Mouse (Mus musculus) T-helper 2 cell (primary cell): ENCODE data around the gene Cbx4.

Source experiments
- in situ Hi-C: fragments of 300-600 bp; cut with MboI, MseI; formaldehyde crosslinking; loops from one replicate; pipeline ENCODE4 v1.15.1; 2025; ENCODE audit warnings: high pct_unique_total_duplicates

Gene Cbx4

DNA sequence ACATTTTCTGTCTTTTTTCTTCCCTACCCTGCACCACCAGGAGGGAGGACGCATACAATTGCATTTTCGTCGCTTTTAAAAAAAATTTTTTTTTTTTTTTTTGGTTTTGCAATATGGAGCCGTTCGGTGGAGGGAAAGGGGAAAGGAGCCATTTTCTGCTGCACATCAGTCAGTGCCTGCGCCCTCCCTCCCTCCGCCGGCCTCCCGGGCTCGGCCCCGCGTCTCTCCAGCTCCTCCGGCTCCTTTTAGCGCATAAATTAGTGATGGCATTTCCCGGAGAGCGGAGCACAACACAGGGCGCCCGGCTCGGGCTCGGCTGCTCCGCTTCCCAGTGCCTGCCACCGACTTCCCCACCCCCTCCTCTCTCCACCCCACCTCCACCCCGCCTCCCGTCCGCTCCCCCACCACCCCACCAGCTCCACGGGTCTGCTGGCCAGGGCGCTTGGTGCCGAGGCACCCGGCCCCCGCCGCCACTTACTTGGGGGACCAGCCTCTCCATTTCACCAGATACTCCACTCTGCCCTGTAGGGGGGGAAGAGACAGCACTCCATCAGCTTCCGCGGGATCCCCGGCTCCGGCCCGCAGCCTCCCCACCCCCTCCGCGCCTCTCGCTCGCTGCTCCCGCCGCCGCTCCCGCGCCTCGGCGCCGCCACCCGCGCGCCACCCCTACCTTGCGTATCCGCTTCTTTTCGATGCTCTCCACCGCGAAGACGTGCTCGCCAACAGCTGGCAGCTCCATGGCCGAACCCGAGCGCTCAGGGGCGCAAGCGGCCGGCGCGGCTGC is 550 bp downstream of the Cbx4 start:
- in situ Hi-C loops, result loop anchor here (5.0 kb wide), 1 partner anchor 33 kb away; no protein-coding TSS in a partner anchor

DNA sequence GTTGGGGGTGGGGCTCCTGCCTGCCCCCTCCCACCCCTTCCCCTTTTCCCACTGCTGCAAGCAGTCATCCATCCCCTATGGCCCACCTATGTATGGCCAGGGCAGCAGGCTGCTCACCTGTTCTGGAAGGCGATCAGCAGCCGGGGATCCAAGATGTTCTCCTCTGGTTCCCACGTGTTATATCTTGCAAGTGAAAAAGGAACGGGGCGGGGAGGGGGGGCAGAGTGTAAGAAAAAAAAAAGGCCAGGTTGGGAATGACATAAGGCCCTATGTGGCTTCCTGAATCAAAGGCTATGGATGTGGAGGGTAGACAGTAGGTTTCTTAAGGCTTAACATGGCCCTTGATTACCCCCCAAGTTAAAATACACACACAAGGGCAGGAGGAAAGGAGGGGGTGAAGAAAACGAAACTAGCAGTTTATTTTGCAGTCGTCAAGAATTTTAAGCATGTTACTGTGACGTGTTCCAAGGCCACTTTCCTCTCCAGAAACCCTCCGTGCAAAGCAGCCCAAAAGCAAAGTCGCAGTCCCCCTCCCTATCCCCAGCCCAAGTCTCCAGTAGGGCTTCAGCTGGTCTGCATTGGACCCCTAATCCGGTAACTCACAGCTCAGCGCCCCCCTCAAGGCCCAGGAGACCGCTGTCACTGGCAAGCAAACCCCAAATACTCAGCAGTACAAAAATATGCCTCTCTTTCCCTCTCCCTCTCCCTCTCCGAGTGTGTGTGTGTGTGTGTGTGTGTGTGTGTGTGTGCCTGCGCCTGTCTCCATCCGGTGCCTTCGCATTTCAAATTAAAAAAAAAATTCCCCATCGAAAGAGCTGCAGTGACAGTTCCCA is 1.4 kb downstream of the Cbx4 start:
- in situ Hi-C loops, result loop anchor here (5.0 kb wide), 1 partner anchor 32 kb away; no protein-coding TSS in a partner anchor

DNA sequence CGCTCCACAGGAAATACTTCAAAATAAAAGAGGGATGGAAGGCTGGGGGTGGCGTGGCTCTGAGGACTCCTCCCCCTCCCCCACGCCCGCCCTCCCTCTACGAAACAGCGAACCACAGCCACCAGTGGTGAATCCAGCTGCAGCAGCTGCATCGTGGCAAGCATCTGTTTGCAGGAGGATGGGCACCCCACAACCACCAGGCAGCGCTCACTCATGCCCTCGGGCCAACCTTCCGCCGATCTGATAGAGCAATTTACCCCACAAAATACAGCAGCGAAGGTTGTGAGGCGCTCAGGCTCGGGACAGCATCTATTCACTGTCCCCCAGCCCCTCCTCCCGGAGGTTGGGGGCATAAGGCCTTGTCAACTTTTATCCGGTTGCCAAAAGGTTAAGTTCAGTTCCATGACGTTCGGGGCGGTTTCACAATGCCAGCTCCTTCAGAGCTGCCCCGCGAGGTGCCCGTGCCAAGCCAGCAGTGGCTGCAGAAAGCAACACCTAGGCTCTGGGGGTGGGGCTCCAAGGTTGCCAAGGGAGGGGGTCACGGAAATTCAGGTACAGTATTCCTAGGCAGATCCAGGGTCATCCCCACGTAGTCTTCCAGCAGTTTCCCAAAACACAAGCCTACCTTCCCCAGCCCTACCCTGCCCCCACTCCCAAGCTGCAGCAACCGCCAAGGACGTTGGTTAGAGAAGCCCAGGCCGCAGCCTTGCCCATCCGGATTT is 2.1 kb downstream of the Cbx4 start:
- in situ Hi-C loops, result no loop called here

DNA sequence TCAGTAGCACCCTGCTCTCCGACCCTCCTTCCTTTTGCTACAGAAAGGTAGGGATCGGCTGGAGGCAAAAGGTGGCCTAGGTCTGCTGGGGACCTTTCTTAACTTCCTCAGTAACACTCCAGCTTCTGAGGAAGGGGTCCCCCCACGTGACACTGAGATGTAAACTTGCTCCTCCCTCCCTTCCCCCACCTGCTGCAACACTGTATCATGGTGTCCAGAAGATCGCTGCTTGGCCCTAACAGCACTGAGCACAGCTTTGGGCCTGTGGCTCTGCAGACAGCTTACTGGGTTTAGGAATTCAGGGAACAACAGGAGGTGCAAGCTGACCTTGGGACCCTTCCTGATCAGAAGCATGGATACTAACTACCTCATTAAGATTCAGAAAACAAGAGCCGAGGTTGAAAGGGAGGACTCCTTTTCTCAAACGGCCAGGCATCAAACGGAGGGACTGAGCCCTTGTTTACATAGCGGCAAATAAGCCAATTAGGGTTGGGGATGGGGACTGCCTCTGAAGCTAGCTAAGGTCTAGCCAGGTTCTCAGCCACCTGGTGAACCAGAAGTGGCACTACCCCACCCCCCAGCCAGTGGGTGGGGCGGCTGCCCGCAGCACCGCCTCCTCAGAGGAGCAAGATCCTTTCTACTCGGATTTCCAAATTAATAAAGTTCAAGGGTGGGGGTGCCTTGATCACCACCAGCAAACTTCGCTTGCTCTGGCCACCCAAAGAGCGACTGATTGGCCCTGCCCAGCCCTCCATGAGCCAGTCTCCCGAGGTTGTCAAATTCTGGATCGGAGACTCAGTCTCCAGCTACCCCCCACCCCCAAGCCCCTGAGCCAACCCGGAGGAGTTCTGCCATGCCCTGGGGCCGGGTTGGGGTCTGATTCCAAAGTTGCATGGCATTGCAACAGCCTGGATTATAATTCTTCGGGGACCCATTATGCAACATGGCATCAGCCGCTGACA is 3.1 kb downstream of the Cbx4 start:
- in situ Hi-C loops, result no loop called here

DNA sequence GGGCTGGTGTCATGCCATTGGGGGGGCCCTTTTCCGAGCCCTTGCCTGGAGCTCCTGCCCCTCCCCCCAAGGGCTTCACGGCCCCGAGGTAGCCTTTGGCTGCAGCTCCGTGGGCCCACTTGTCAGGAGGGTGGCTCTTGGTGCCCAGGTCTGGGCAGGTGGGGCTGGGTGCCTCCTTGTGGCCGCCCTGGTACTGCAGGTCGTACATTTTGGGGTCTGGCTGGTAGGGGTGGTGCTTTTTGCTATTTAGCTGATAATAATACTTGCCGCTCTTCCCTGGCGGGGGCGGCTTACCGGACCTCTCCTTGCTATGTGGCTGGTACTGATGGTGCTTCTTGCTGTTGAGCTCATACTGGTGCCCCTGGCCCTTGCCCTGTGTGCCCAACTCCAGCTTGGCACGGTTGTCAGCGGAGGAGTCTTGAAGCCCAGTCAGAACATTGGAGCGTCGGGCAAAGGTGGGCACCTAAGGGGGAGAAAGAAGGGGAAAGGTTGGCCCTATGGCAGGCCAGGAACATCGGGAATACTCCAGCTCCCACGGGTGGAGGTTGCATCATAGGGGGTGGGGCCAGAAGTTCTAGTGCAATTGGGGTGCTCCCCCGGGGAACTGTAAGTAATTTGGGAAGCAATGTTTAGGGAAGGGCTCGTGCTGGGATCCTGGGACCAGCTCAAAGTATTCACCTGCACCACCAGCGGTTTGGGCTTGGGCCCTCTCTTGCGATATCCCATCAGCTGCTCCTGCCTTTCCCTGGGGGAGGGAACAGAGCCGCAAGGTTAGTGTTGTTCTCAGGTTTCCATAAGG is 4.0 kb downstream of the Cbx4 start:
- in situ Hi-C loops, result no loop called here

DNA sequence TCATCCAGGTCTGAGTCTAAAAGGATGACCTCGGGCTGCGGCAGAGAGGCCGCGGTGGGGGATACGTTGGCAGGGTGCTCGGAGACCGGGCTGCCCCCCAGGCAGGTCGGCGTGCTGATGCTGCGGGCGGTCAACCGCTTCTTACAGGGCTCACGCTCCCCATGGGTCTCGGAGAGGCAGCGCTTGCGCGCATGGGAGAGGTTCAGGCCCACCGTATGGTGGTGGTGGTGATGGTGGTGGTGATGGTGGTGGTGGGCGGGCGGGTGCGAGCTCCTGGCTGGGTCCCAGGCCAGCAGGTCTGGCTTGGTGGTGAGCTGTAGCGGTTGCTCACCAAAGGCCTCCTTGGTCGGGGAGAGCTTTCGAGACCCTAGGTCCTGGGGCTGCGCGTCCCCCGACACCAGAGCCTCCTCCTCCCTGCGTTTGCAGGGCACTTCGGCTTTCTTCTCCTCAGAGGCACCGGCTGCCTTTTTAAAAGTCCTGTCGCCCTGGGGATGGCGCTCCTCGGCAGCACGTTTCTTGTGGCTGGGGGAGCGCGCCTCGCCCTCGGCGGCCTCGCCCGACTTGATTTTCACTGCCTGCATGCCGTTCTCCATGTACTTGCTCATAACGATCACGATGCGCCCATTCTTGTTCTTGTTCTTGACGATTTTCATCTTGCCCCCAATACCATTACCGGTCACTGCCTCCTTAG is 4.7 kb downstream of the Cbx4 start:
- in situ Hi-C loops, result no loop called here

DNA sequence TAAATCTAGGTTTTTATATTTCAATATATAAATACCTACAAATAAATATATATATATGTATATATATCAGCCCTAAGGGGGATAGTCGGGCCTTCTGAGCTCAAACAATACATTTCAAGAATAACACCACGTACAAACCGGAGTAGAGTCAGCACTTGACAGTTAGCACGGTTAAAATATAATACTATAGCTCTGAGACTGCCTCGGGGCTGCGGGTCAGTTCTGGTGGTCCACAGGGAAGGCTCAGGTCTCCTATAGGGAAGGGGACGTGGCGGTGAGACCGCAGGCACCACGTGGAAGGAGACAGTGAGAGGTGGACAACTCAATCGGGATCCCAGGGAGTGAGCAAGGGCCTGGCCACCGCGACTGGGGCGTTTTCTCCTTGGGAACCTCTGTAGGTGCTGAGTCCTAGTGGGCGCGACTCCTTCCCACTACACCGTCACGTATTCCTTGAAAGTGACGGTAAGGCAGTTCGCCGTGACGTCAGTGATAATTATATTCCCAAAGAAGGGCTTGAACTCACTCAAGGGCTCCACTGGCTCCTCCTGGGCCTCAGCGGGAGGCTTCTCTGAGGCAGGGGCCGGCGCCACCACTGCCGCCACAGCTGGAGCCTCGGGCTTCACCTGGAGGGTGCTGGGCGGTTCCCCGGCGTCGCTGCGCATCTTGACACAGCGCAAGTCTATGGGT is 5.4 kb downstream of the Cbx4 start:
- in situ Hi-C loops, result no loop called here

DNA sequence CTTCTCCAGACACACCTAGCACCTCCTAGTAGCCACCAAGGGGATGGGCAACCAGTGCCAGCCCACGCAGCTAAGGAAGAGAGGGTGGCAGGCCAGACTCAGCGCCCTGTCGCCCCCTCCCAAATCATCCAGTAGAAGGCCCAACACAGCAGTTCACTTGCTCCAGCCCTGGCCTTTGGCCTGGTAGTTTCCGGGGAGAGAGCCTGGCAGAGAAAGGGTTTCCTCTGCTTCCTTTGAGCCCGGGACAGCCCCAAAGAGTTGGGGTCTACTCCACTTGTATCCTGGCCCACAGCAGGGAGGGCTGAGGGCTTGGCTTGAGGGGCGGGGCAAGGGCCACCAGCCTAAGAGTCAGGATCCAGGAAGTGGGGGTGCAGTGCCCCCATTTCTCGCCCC is 6.6 kb downstream of the Cbx4 start:
- in situ Hi-C loops, result no loop called here

DNA sequence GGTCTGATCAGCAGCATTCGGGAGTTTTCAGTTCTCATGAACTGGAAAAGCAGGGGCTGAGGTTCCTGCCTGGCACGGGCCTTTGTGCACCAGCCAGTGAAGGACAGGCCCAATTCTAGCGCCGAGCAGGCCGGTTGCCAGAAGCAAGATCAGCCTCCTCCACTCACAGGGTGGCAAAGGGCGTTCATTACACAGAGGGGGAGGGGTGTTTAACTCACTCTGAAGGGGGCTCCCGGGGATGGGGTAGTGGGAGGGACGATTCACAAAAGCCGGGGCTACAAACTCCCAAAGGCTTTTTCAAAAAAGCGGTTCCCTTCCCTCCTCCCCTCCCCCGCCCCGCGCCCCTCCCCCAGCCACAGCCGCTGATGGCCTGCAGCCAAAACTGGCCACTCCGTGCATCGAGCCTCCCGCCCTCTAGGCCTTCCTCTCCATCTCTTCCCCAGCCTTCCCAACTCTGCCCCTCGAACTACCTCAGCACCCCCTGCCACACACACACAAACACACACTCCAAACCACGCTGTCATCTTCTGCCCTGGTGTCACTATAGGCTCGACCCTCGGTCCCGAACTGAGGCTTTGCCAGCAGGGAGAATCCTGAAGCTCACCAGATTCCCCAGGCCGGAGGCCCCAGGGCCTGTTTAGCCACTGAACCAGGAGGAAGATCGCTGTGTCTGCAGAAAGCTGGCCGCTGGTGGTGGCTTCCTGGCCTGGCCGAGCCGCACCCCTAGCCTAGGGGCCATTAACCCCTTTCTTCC is 7.2 kb downstream of the Cbx4 start:
- in situ Hi-C loops, result no loop called here

DNA sequence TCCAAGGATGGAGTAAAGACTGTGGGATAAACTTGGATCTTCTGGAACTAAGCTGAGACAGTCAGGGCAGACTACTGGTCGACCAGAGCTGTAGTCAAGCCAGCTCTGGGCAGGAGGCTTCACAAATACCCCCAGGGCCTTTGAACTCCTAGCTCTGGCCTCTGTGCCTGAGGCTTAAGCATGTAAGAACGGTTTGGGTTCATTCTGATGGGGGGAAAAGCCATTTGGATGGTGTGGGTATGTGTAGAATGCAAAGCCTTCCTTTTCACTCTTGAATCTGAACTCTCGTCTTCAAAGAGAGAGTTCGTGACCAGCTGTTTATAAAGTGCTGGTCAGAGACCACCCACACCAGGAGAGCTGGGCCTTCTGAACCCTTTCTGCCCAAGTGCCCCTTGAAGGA is 8.3 kb downstream of the Cbx4 start:
- in situ Hi-C loops, result no loop called here

DNA sequence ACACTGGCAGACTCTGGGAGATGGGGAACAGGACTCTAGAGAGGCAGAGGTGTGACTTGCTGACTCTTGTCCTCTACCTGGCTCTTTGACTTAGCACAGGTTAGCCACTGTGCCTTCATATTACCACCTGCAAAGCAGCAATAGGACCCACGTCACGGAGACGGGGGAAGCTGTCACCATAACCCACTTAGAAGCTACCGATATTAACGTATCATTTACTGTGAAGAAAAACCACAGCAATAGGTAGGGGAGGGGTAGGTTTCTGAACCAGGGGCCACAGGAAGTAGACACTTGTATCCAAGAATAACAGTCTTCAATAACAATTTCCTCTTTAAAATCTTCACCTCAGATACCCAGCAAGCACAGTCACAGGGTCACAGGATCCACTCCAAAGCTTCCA is 10.2 kb downstream of the Cbx4 start:
- in situ Hi-C loops, result no loop called here

DNA sequence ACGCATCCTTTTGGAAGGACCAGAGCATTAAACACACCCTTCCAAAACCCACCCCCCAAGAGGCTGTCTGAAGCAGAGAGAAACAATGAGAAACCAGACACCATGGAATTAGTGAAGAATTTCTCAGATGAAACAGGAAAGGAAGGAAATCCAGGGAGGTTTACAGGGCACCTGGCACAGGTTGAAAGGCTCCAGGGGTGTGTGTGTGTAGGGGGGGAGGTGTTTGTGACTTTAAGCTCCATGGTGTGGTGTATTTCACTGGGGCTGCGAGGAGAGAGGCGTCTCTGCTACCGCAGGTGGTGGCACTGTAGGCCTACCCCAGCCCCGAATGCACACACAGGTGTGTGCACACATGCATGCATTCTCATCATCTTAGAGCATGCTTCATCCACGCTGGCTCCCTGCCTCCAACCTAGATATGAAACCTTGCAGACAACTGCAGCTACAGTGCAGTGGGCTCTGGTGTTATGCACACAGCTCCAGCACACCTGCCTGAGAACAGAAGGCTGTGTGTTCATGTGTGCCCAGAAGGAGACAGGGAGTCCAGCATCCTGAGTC is 12.1 kb downstream of the Cbx4 start:
- in situ Hi-C loops, result no loop called here

DNA sequence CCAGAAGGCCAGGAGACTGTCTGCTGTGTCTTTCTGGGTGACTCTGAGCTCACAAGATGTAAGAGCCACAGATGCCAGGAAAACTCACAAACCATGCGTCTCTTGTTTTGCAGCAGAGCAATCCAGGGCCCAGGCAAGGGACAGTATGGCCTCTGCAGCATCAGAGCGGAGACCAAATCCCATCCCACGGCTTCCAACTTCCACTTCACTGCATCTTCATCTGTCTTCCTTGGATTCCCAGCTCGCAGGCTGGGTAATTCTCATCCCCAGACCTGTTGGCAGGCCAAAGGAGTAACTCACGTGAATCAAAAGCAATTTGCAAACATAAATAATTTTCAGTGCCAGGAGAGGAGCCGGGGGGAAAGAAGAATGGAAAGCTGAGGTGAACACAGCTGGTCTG is 13.0 kb downstream of the Cbx4 start:
- in situ Hi-C loops, result no loop called here

DNA sequence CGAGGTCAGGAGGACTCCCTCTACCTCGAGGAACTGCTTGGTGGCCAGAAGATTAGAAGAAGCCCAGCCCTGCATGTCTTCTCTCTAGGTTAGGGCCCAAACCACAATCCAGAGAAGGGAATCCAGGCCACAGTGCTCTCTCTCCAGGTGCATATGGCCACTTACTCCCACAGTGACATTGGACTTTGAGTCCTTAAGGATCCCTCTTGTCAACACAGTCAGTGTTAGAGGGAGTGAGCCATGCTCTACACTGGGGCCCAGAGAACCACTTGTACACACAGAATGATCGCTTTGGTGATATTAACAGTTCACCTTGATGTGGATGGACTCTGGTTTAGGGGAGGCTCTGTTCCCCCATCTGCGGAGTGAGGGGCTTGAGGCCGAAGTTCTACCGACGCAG is 13.8 kb downstream of the Cbx4 start:
- in situ Hi-C loops, result no loop called here

DNA sequence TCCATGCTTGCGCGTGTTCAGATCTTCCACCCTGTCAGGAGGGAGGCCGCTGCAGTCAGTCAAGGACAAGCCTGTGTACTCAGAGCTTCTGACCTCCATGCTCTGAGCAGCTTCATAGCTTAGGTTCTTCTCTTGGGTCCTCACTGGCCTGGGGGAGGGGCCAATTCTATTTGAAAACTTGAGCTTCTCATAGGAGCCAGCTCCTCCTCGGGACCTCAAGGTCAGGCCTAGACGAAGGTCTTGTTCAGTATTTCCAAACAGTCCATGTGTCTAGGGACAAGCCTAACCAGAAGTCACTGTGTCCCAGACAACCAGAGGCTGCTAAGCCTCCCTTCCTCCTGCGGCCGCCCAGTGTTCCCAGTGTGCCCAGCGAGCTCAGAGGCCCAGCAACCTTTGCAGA is 19.2 kb downstream of the Cbx4 start:
- in situ Hi-C loops, result no loop called here

DNA sequence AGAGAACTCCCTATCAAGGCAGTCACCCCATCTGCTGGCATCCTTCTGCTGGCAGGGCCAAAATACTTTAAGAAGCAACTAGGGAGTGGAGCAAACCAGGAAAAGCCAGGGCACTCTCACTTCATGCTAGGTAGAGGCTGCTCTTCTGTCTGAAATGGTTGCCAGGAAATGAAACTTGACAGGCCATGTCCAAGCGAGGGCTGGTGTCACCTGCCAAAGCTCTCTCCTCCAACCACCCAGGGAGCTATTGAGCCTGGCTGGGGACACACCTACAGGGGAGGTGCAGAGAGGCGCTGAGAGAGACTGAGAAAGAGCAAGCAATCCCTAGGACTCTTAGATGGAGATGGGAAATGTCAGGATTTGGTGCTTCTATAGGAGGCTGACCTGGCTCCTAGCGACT is 26.8 kb downstream of the Cbx4 start:
- in situ Hi-C loops, result no loop called here

DNA sequence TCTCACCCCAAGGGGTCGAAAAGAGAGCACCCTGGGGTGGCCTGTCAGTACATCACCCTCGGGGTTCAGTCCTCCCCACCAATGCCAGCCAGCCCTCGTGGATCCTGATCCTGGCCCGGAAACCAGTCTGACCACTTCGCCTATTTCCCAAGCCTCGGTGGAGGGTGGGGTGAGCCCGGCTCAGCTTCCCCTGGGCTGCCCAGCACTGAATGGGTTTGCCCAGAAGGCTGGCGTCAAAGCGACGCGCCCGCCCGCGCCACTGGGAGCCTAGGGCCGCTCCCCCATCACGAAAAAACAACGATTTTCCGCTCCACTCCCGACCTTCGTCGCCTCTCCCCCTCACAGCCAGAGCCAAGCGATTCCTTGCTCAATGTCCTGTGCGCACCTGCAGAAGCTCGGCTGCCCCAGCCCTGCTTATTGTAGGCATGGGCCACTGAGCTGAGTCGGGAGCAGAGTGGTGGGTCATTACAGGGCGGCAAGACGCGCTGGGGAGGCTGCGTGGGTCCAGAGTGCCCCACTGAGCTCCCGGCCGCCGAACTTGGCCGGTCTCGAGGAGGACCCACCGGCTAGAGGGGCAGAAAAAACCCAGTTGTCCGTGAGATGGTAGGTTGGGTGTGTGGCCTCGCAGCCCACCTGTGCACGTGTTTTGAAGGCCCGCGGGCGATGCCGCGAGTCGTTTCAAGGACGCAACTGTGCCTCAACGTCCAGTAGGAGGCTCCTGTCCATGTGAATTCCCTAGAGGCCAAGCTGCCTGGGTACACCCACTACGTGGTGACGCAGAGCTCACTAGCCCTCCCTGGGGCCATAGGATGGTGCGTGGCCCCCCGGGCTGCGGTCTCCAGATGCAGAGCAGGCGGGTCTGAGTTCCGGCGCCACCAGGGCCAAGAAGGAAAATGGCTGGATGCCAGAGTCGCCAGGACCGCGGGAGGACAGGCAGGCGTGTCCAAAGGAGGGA is 27.7 kb downstream of the Cbx4 start:
- in situ Hi-C loops, result no loop called here
